Mouse (Mus musculus): ENCODE data around the gene Ets2. TPM values are rescaled to one million over a fixed set of nuclear protein-coding genes. Genes with fewer than 3 reads are reported as not detected.
"Not testable (repeated sequence)": the region's sequence is repeated elsewhere in the genome, so short reads cannot be mapped to it uniquely, and the experiment has no call there.

Ets2 gene
- polyA plus RNA-seq, 1 experiment = 113 TPM

GRCm38 (mm10) chr16:95753295-95753694 lies 51.4 kb downstream of the Ets2 start:
- DNase-seq = no peak
- TF ChIP-seq POLR2A (IDR thresholded peaks at IDR 0.05; ENCODE audit: borderline replicate concordance, extremely low read depth, low read depth, low read length) (no peak), CTCF (IDR thresholded peaks at IDR 0.05; ENCODE audit: insufficient read depth, low read length) (no peak)
- no peak overlapping the region for H3K4me3 ChIP-seq (replicated peaks; ENCODE audit: extremely low read depth, low read depth, low read length)
- H3K4me1 ChIP-seq (ENCODE audit: control insufficient read depth, insufficient read depth, low read length) = peaks cover 26% of the 10 kb centered on the region
- WGBS = 20% methylated on average over 7 of the region's 7 CpGs

GRCm38 (mm10) chr16:95759151-95759987 lies 57.5 kb downstream of the Ets2 start:
- no peak for DNase-seq
- H3K4me1 ChIP-seq (ENCODE audit: control insufficient read depth, insufficient read depth, low read length) = no peaks in the 10 kb centered on the region
- WGBS = 89% methylated on average over 8 of the region's 8 CpGs
- no peak for TF ChIP-seq POLR2A (IDR thresholded peaks at IDR 0.05; ENCODE audit: borderline replicate concordance, extremely low read depth, low read depth, low read length)
- no peak for TF ChIP-seq CTCF (IDR thresholded peaks at IDR 0.05; ENCODE audit: insufficient read depth, low read length)
- no peak overlapping the region for H3K4me3 ChIP-seq (replicated peaks; ENCODE audit: extremely low read depth, low read depth, low read length)

- TF ChIP-seq POLR2A (IDR thresholded peaks at IDR 0.05; ENCODE audit: borderline replicate concordance, extremely low read depth, low read depth, low read length) = no peak
- TF ChIP-seq CTCF (IDR thresholded peaks at IDR 0.05; ENCODE audit: insufficient read depth, low read length) = no peak
- WGBS = 69% methylated on average over 6 of the region's 6 CpGs
- DNase-seq = no peak
- H3K4me1 ChIP-seq (ENCODE audit: control insufficient read depth, insufficient read depth, low read length) = no peaks in the 10 kb centered on the region
- no peak overlapping the region for H3K4me3 ChIP-seq (replicated peaks; ENCODE audit: extremely low read depth, low read depth, low read length)
These were observed 58.1 kb downstream of the Ets2 start for GRCm38 (mm10) chr16:95759988-95760391.

GRCm38 (mm10) chr16:95761742-95762141 lies 59.9 kb downstream of the Ets2 start:
- Histone ChIP-seq H3K4me1 (ENCODE audit: control insufficient read depth, insufficient read depth, low read length) (no peaks in the 10 kb centered on the region), H3K4me3 (replicated peaks; ENCODE audit: extremely low read depth, low read depth, low read length) (no peak overlapping the region)
- 66% methylated on average over 6 of the region's 6 CpGs for WGBS
- no peak for DNase-seq
- no peak for TF ChIP-seq POLR2A (IDR thresholded peaks at IDR 0.05; ENCODE audit: borderline replicate concordance, extremely low read depth, low read depth, low read length)
- TF ChIP-seq CTCF (IDR thresholded peaks at IDR 0.05; ENCODE audit: insufficient read depth, low read length) = no peak

GRCm38 (mm10) chr16:95763201-95763600 lies 61.3 kb downstream of the Ets2 start:
- no peak overlapping the region for H3K4me3 ChIP-seq (replicated peaks; ENCODE audit: extremely low read depth, low read depth, low read length)
- TF ChIP-seq CTCF (IDR thresholded peaks at IDR 0.05; ENCODE audit: insufficient read depth, low read length) (no peak), POLR2A (IDR thresholded peaks at IDR 0.05; ENCODE audit: borderline replicate concordance, extremely low read depth, low read depth, low read length) (no peak)
- no peaks in the 10 kb centered on the region for H3K4me1 ChIP-seq (ENCODE audit: control insufficient read depth, insufficient read depth, low read length)
- 70% methylated on average over 6 of the region's 6 CpGs for WGBS
- DNase-seq = no peak

GRCm38 (mm10) chr16:95764041-95764440 lies 62.2 kb downstream of the Ets2 start:
- not testable (repeated sequence) for H3K4me1 ChIP-seq (ENCODE audit: control insufficient read depth, insufficient read depth, low read length); DNase-seq; H3K4me3 ChIP-seq (replicated peaks; ENCODE audit: extremely low read depth, low read depth, low read length)
- 49% methylated on average over 8 of the region's 8 CpGs for WGBS

- TF ChIP-seq CTCF (IDR thresholded peaks at IDR 0.05; ENCODE audit: insufficient read depth, low read length) (no peak), POLR2A (IDR thresholded peaks at IDR 0.05; ENCODE audit: borderline replicate concordance, extremely low read depth, low read depth, low read length) (no peak)
- WGBS = 82% methylated on average over 3 of the region's 3 CpGs
- H3K4me1 ChIP-seq (ENCODE audit: control insufficient read depth, insufficient read depth, low read length) = peaks cover 7% of the 10 kb centered on the region
These were observed 64.3 kb downstream of the Ets2 start for GRCm38 (mm10) chr16:95766181-95766580.

GRCm38 (mm10) chr16:95767246-95767645 lies 65.4 kb downstream of the Ets2 start:
- WGBS = 86% methylated on average over 2 of the region's 2 CpGs
- H3K4me1 ChIP-seq (ENCODE audit: control insufficient read depth, insufficient read depth, low read length) = peaks cover 7% of the 10 kb centered on the region
- DNase-seq = no peak
- no peak overlapping the region for H3K4me3 ChIP-seq (replicated peaks; ENCODE audit: extremely low read depth, low read depth, low read length)
- TF ChIP-seq POLR2A (IDR thresholded peaks at IDR 0.05; ENCODE audit: borderline replicate concordance, extremely low read depth, low read depth, low read length) (no peak), CTCF (IDR thresholded peaks at IDR 0.05; ENCODE audit: insufficient read depth, low read length) (no peak)

More at GRCm38 (mm10) chr16:95766181-95766580, 64.3 kb downstream of the Ets2 start:
- no peak for DNase-seq
- H3K4me3 ChIP-seq (replicated peaks; ENCODE audit: extremely low read depth, low read depth, low read length) = no peak overlapping the region

- H3K4me3 ChIP-seq (replicated peaks; ENCODE audit: extremely low read depth, low read depth, low read length) = no peak overlapping the region
- TF ChIP-seq POLR2A (IDR thresholded peaks at IDR 0.05; ENCODE audit: borderline replicate concordance, extremely low read depth, low read depth, low read length) (no peak), CTCF (IDR thresholded peaks at IDR 0.05; ENCODE audit: insufficient read depth, low read length) (no peak)
- 46% methylated on average over 14 of the region's 14 CpGs for WGBS
- DNase-seq = no peak
- peaks cover 7% of the 10 kb centered on the region for H3K4me1 ChIP-seq (ENCODE audit: control insufficient read depth, insufficient read depth, low read length)
These were observed 67.5 kb downstream of the Ets2 start for GRCm38 (mm10) chr16:95769066-95769995.

Data from lung, adult 2 months (tissue).